Mouse (Mus musculus): ENCODE data around the gene Pacsin1.

- TF ChIP-seq CTCF (IDR thresholded peaks at IDR 0.05; ENCODE audit: low read depth) (no peak), EP300 (IDR thresholded peaks at IDR 0.05; ENCODE audit: low read depth) (no peak)
These were observed 16.4 kb downstream of the Pacsin1 start for GRCm38 (mm10) chr17:27671720-27672119.

Data from liver, embryonic 14.5 days (tissue).